Mouse (Mus musculus) right cerebral cortex, postnatal 25 days (tissue): ENCODE results near the gene Klc4.

Source experiments
- DNase-seq: peaks from one replicate; pipeline ENCODE4 v3.0.0; 2022

Klc4 gene

DNA sequence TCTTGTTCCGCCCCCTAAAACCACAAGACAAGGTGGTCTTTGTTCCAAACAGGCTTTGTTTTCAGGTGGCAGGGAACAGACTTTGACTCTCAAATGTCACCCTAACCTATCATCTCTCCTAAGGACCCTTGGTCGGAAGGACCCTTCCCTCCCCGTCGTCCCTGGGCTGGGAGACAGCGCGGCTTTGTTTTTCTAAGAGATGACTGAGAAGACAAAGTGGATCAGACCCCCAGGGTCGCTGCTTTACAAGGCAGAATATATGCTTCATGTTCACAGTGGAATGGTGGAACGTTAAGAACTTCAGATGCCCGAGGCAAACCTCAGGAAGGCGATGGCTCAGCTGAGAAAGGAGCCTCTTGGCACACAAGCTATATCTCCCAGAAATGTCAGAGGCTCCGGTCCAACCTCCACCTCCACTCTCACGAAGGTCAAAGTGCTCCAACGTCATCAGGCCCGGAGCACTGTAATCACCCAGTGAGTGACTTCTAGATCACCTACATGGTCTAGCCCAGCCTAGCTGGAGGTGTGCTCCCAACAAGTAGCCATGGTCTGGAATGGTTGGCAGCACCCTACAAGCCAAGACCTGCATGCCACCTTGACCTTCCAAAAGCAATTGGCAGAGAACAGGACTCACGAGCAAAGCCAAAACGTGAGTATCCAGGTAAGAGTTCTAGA lies 26.0 kb downstream of the Klc4 start:
- DNase-seq = no peak

DNA sequence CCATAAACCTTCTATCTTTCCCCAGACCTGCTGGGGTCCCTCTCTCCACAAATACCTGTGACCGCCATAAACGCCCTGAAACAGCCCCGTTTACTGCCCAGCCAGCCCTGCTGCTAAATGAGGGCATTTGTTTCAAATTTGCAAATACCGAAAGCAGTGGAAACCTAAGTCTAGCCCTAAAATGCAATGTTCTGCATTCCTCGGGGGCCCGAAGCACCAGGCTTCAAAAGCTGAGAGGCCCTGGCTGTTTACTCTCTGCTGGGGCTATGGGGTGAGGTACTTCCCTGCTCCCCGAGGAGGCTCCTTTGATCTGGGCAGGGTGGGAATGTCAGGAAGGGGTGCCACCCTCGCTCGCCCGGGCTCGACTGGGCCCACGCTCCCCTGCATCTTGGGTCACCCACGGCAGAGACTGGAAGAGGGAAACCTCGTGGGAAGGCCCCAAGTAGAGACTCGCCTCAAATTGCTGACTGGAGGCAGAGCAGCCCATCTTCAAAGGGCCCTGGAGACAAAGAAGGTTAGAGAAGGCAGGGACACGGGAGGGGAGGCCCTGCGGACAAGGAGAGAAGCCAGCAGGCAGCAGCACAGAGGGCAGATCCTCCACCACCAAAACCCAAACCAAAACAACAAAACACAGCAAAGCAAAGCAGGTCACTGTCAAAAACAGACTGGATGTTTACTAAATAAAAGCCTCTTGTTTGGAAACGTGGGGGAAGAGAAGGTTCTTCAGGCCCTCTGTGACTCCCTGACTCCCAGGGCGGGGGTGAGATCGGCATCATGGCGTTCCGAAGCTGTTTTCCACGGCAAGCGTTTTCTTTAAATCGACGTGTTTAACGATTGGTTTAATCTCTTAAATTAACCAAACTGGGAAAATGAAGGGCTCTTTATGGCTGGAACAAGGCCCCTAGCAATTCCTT lies 26.8 kb downstream of the Klc4 start:
- DNase-seq = no peak

GRCm38 (mm10) chr17:46618394-46618768 lies 27.4 kb downstream of the Klc4 start:
- DNase-seq = no peak

GRCm38 (mm10) chr17:46617799-46618198 lies 28.0 kb downstream of the Klc4 start:
- DNase-seq = no peak

GRCm38 (mm10) chr17:46613229-46613628 lies 32.6 kb downstream of the Klc4 start:
- no peak for DNase-seq

- no peak for DNase-seq
These were observed 33.0 kb downstream of the Klc4 start for GRCm38 (mm10) chr17:46612820-46613219.

- no peak for DNase-seq
These were observed 33.6 kb downstream of the Klc4 start for GRCm38 (mm10) chr17:46612189-46612588.

DNA sequence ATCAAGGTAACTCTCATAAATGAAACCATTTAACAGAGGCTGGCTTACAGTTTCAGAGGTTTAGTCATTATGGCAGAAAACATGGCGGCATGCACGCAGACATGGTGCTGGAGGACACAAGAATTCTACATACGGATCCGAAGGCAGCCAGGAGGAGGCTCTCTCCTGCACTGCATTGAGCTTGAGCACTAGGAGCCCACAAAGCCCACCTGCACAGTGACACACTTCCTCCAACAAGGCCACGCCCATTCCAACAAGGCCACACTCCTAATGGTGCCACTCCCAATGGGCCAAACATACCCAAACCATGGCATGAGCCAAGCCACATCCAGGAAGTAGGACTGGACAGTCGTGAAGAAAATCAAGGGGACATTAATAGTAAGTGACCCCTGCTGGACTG lies 34.5 kb downstream of the Klc4 start:
- DNase-seq = no peak

- no peak for DNase-seq
These were observed 35.9 kb downstream of the Klc4 start for GRCm38 (mm10) chr17:46609721-46610514.

- no peak for DNase-seq
These were observed 39.8 kb downstream of the Klc4 start for GRCm38 (mm10) chr17:46605987-46606386.

- DNase-seq = no peak
These were observed 40.7 kb downstream of the Klc4 start for GRCm38 (mm10) chr17:46605126-46605525.

GRCm38 (mm10) chr17:46603229-46603628 lies 42.6 kb downstream of the Klc4 start:
- DNase-seq = no peak

DNA sequence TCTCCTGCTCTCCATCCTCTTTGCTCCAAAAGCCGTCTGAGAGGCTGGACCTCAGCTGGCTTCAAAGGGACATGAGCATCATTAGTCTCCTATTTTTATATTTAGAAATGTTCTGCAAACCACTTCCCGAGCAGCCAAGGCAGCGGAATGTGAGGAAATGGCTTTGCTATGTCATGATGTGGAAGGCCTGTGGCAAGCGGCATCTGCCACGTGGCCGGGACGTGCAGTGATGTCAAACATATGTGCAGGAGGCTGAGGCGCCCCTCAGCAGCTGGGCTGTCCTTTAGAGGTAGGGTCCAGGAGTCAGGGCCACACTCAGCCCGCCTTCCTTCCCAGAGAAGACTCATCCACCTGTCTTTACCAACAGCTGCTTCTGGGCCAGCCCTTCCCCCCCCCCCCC lies 43.6 kb downstream of the Klc4 start:
- DNase-seq = no peak

- no peak for DNase-seq
These were observed 45.3 kb downstream of the Klc4 start for GRCm38 (mm10) chr17:46600569-46600968.

DNA sequence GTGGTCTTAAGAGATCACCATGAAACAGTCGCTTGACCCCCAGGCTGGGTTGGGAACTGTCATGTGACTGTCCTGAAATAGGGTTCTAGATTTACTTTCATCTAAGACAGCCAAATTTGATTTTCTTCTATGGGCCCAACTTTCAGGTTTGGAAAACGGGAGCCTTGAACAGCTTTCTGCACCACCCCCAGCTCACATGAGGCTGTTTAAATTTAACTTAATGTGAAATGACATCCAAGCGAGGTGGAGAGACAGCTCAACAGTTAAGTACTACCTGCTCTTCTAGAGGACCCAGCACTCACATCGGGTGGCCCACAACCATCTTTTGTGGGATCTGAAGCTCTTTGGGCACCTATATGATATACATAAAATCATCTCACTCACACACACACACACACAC lies 46.9 kb downstream of the Klc4 start:
- DNase-seq = no peak

GRCm38 (mm10) chr17:46597956-46598355 lies 47.9 kb downstream of the Klc4 start:
- no peak for DNase-seq

DNA sequence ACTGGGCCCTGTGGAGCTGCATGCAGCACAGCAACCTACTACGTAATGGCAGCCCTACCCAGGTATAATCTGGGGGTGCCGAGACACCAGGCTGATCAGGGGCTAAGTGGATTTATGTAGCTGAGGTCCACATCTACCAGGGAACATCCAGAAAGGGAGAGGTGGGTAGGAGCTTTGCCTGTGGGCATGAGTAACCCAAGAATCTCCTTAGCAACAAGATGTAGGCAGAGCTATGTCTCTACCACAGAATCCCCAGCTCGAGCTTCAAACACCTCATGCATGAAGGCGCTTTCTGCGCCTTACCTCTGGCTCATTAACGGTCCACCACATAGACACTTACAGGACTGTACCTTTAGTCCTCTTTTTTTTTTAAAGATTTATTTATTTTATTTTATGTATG lies 50.5 kb downstream of the Klc4 start:
- DNase-seq = no peak

DNA sequence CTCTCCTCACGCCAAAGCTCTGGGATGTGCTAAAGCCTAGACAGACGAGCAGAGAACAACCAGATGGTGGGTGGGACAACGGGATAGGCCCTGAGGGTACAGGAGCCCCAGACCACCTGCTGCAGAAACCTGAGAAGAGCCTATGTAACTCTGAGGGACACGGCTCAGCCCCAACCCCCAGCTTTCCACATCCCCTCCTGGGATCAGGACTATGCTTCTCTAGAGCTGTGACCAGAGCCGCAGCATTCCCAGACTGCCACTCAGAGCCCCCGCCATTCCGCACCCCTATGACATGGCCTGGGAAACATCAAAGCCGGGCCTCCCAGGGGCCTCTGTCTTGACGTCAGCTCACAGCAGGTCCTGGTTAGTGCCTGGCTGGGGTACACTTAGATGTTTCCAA lies 51.2 kb downstream of the Klc4 start:
- no peak for DNase-seq

- DNase-seq = no peak
These were observed 52.7 kb downstream of the Klc4 start for GRCm38 (mm10) chr17:46593124-46593523.

GRCm38 (mm10) chr17:46591406-46591805 lies 54.4 kb downstream of the Klc4 start:
- DNase-seq = no peak

DNA sequence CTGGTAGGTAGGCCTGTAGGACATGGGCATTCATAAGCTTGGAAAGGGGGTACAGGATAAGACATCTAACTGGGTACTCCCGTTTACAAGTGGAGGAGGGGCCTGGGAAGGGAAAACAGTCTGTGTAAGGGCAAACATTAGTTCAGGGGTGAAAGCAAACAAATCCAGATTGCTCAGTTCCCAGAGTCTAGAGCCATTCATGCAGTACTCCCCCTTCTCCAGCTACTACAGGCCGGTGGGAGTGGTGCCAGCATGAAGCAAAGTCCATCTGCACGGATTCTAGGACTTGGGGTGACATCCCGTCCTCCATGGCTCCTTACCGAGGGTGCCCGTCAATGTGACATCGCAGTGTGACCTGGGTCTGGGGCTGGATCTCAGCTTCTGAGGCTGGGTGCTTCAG lies 55.4 kb downstream of the Klc4 start:
- DNase-seq = no peak

GRCm38 (mm10) chr17:46589635-46590314 lies 56.0 kb downstream of the Klc4 start:
- DNase-seq = no peak

DNA sequence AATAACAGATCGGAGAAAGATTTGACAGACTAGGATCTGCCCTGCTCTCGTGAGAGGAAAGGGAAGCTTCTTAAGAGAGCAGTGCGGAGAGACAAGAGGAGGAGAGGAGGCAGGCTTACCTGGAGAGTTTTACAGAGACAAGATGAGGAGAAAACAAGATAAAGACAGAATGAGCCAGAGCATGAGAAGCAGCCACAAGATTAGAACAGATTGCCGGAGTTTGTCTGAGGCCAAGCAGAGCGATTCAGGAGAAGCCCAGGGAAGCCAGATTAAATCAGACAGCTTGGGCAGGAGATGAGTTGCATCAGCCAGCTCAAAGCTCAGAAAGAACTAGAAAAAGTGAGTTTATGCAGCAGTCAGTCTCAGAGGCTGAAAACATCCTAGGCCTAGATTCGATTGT lies 56.9 kb downstream of the Klc4 start:
- no peak for DNase-seq
